Mouse (Mus musculus): ENCODE data around the gene Cggbp1. TPM values are rescaled to one million over a fixed set of nuclear protein-coding genes. Genes with fewer than 3 reads are reported as not detected.

Gene Cggbp1
- 79.1 and 104 TPM in 2 replicates for polyA plus RNA-seq (2014; fragmentation: Nextera tagmentation; extraction: Ambion mirVana)

- peak within 1 kb of the TSS; percentile 97 for H3K27ac ChIP-seq (ENCODE audit: low read depth, low read length)
- WGBS, result 1% methylated on average over 53 of the region's 85 CpGs
- no peaks in the 10 kb centered on the region for H3K9me3 ChIP-seq (replicated peaks; ENCODE audit: control insufficient read depth, low read length)
- H3K36me3 ChIP-seq (ENCODE audit: control insufficient read depth, insufficient read depth, low read length), result peaks cover 18% of the 10 kb centered on the region
- peak within 1 kb of the TSS; percentile 95 for H3K4me2 ChIP-seq (ENCODE audit: low read length)
- H3K4me1 ChIP-seq (ENCODE audit: control insufficient read depth, insufficient read depth, low read length), result peaks cover 17% of the 10 kb centered on the region
- DNase-seq (ENCODE audit: low spot score), result peak; percentile 100
- H3K27me3 ChIP-seq (replicated peaks; ENCODE audit: control insufficient read depth, insufficient read depth, low read length), result no peaks in the 10 kb centered on the region
- H3K9ac ChIP-seq (ENCODE audit: low read length), result peak within 1 kb of the TSS; percentile 93
- peak within 1 kb of the TSS; percentile 94 for H3K4me3 ChIP-seq (ENCODE audit: low read depth, low read length)
- ATAC-seq, result peak; percentile 100
Observed at GRCm38 (mm10) chr16:64851563-64852362, at the start of gene Cggbp1, which contains the start of gene Zfp654. Cggbp1 (plus strand) TSS chr16:64851996. Zfp654 (minus strand) TSS chr16:64851652.

- Histone ChIP-seq H3K4me1 (ENCODE audit: control insufficient read depth, insufficient read depth, low read length) (no peaks in the 10 kb centered on the region), H3K36me3 (ENCODE audit: control insufficient read depth, insufficient read depth, low read length) (no peaks in the 10 kb centered on the region), H3K9ac (ENCODE audit: low read length) (no peak overlapping the region), H3K9me3 (replicated peaks; ENCODE audit: control insufficient read depth, low read length) (peaks cover 3% of the 10 kb centered on the region; the same call in 1 of the 2 replicates), H3K27me3 (replicated peaks; ENCODE audit: control insufficient read depth, insufficient read depth, low read length) (no peaks in the 10 kb centered on the region), H3K4me3 (ENCODE audit: low read depth, low read length) (no peak overlapping the region), H3K27ac (ENCODE audit: low read depth, low read length) (no peak overlapping the region), H3K4me2 (ENCODE audit: low read length) (no peak overlapping the region)
- 95% methylated on average over 3 of the region's 3 CpGs for WGBS
- ATAC-seq (no peak), DNase-seq (ENCODE audit: low spot score) (no peak)
Observed at GRCm38 (mm10) chr16:64803041-64803440, 48.8 kb upstream of the Cggbp1 start.

- DNase-seq (ENCODE audit: low spot score) (no peak), ATAC-seq (no peak)
- Histone ChIP-seq H3K4me3 (ENCODE audit: low read depth, low read length) (no peak overlapping the region), H3K9ac (ENCODE audit: low read length) (no peak overlapping the region), H3K27ac (ENCODE audit: low read depth, low read length) (no peak overlapping the region), H3K9me3 (replicated peaks; ENCODE audit: control insufficient read depth, low read length) (no peaks in the 10 kb centered on the region), H3K4me2 (ENCODE audit: low read length) (no peak overlapping the region), H3K27me3 (replicated peaks; ENCODE audit: control insufficient read depth, insufficient read depth, low read length) (no peaks in the 10 kb centered on the region), H3K4me1 (ENCODE audit: control insufficient read depth, insufficient read depth, low read length) (no peaks in the 10 kb centered on the region), H3K36me3 (ENCODE audit: control insufficient read depth, insufficient read depth, low read length) (peaks cover 9% of the 10 kb centered on the region)
- WGBS, result 95% methylated on average over 3 of the region's 3 CpGs
Observed at GRCm38 (mm10) chr16:64817094-64817765, 34.6 kb upstream of the Cggbp1 start.

GRCm38 (mm10) chr16:64823890-64824289 lies 27.9 kb upstream of the Cggbp1 start:
- Histone ChIP-seq H3K36me3 (ENCODE audit: control insufficient read depth, insufficient read depth, low read length) (0 out of 2 replicates have a peak, but pooled peaks cover 4% of the 10 kb centered on the region), H3K27ac (ENCODE audit: low read depth, low read length) (no peak overlapping the region), H3K27me3 (replicated peaks; ENCODE audit: control insufficient read depth, insufficient read depth, low read length) (no peaks in the 10 kb centered on the region), H3K4me3 (ENCODE audit: low read depth, low read length) (no peak overlapping the region), H3K4me2 (ENCODE audit: low read length) (no peak overlapping the region), H3K9me3 (replicated peaks; ENCODE audit: control insufficient read depth, low read length) (no peaks in the 10 kb centered on the region), H3K9ac (ENCODE audit: low read length) (no peak overlapping the region), H3K4me1 (ENCODE audit: control insufficient read depth, insufficient read depth, low read length) (no peaks in the 10 kb centered on the region)
- ATAC-seq (no peak), DNase-seq (ENCODE audit: low spot score) (no peak)
- 96% methylated on average over 1 of the region's 1 CpGs for WGBS

GRCm38 (mm10) chr16:64824474-64824873 lies 27.3 kb upstream of the Cggbp1 start:
- ATAC-seq (no peak), DNase-seq (ENCODE audit: low spot score) (no peak)
- Histone ChIP-seq H3K9ac (ENCODE audit: low read length) (no peak overlapping the region), H3K4me1 (ENCODE audit: control insufficient read depth, insufficient read depth, low read length) (no peaks in the 10 kb centered on the region), H3K4me3 (ENCODE audit: low read depth, low read length) (no peak overlapping the region), H3K9me3 (replicated peaks; ENCODE audit: control insufficient read depth, low read length) (no peaks in the 10 kb centered on the region), H3K27me3 (replicated peaks; ENCODE audit: control insufficient read depth, insufficient read depth, low read length) (no peaks in the 10 kb centered on the region), H3K36me3 (ENCODE audit: control insufficient read depth, insufficient read depth, low read length) (0 out of 2 replicates have a peak, but pooled peaks cover 4% of the 10 kb centered on the region), H3K27ac (ENCODE audit: low read depth, low read length) (no peak overlapping the region), H3K4me2 (ENCODE audit: low read length) (no peak overlapping the region)
- 86% methylated on average over 1 of the region's 1 CpGs for WGBS

GRCm38 (mm10) chr16:64830291-64830690 lies 21.5 kb upstream of the Cggbp1 start:
- H3K4me2 ChIP-seq (ENCODE audit: low read length), result no peak overlapping the region
- no peaks in the 10 kb centered on the region for H3K27me3 ChIP-seq (replicated peaks; ENCODE audit: control insufficient read depth, insufficient read depth, low read length)
- H3K9me3 ChIP-seq (replicated peaks; ENCODE audit: control insufficient read depth, low read length), result no peaks in the 10 kb centered on the region
- DNase-seq (ENCODE audit: low spot score) (no peak), ATAC-seq (no peak)
- H3K4me1 ChIP-seq (ENCODE audit: control insufficient read depth, insufficient read depth, low read length), result no peaks in the 10 kb centered on the region
- no peak overlapping the region for H3K27ac ChIP-seq (ENCODE audit: low read depth, low read length)
- H3K9ac ChIP-seq (ENCODE audit: low read length), result no peak overlapping the region
- no peak overlapping the region for H3K4me3 ChIP-seq (ENCODE audit: low read depth, low read length)
- H3K36me3 ChIP-seq (ENCODE audit: control insufficient read depth, insufficient read depth, low read length), result 0 out of 2 replicates have a peak, but pooled peaks cover 4% of the 10 kb centered on the region
- WGBS, result 94% methylated on average over 15 of the region's 15 CpGs

GRCm38 (mm10) chr16:64835996-64836545 lies 15.7 kb upstream of the Cggbp1 start:
- DNase-seq (ENCODE audit: low spot score) (no peak), ATAC-seq (no peak)
- no peak overlapping the region for H3K4me2 ChIP-seq (ENCODE audit: low read length)
- no peak overlapping the region for H3K27ac ChIP-seq (ENCODE audit: low read depth, low read length)
- H3K4me3 ChIP-seq (ENCODE audit: low read depth, low read length), result no peak overlapping the region
- H3K27me3 ChIP-seq (replicated peaks; ENCODE audit: control insufficient read depth, insufficient read depth, low read length), result no peaks in the 10 kb centered on the region
- no peak overlapping the region for H3K9ac ChIP-seq (ENCODE audit: low read length)
- H3K4me1 ChIP-seq (ENCODE audit: control insufficient read depth, insufficient read depth, low read length), result no peaks in the 10 kb centered on the region
- no peaks in the 10 kb centered on the region for H3K9me3 ChIP-seq (replicated peaks; ENCODE audit: control insufficient read depth, low read length)
- H3K36me3 ChIP-seq (ENCODE audit: control insufficient read depth, insufficient read depth, low read length), result no peaks in the 10 kb centered on the region
- 81% methylated on average over 1 of the region's 1 CpGs for WGBS

GRCm38 (mm10) chr16:64836709-64837108 lies 15.1 kb upstream of the Cggbp1 start:
- 93% methylated on average over 2 of the region's 2 CpGs for WGBS
- no peak for DNase-seq (ENCODE audit: low spot score)
- H3K9me3 ChIP-seq (replicated peaks; ENCODE audit: control insufficient read depth, low read length), result no peaks in the 10 kb centered on the region

More at GRCm38 (mm10) chr16:64836709-64837108, 15.1 kb upstream of the Cggbp1 start:
- no peak overlapping the region for H3K27ac ChIP-seq (ENCODE audit: low read depth, low read length)
- no peaks in the 10 kb centered on the region for H3K36me3 ChIP-seq (ENCODE audit: control insufficient read depth, insufficient read depth, low read length)
- no peaks in the 10 kb centered on the region for H3K4me1 ChIP-seq (ENCODE audit: control insufficient read depth, insufficient read depth, low read length)
- no peak overlapping the region for H3K4me3 ChIP-seq (ENCODE audit: low read depth, low read length)
- ATAC-seq, result no peak
- no peak overlapping the region for H3K9ac ChIP-seq (ENCODE audit: low read length)
- no peak overlapping the region for H3K4me2 ChIP-seq (ENCODE audit: low read length)
- H3K27me3 ChIP-seq (replicated peaks; ENCODE audit: control insufficient read depth, insufficient read depth, low read length), result no peaks in the 10 kb centered on the region
